Comparison of ENCODE assay signal across 8 mouse cellular contexts in genomic region chr9:79716909-79717835, GRCm38 (mm10). TPM values are rescaled to one million over a fixed set of nuclear protein-coding genes. Genes with fewer than 3 reads are reported as not detected.
DNase-seq lines count a peak whose midpoint lies in the region; ATAC-seq and TF ChIP-seq lines count a peak whose summit lies in the region.

No protein-coding gene starts in this region.

- no peaks in the 10 kb centered on the region for H3K36me3 ChIP-seq in MEL (ENCODE audit: control insufficient read depth in 1 of 2, insufficient read depth in 2 of 2, low read length in 2 of 2)
- no peaks in the 10 kb centered on the region for H3K36me3 ChIP-seq in forebrain, embryonic 16.5 days (ENCODE audit: control insufficient read depth, insufficient read depth)
- H3K36me3 ChIP-seq in lung, embryonic 15.5 days = no peaks in the 10 kb centered on the region

- no peak for TF ChIP-seq EP300 in MEL (IDR thresholded peaks at IDR 0.05; ENCODE audit: low read depth in 1 of 2, low read length in 2 of 2)

- no peak overlapping the region for H3K4me3 ChIP-seq in MEL (ENCODE audit: control insufficient read depth in 1 of 2, insufficient read depth in 1 of 2, low read depth in 2 of 2, low read length in 2 of 2)
- peak overlapping the region; percentile 54 for H3K4me3 ChIP-seq in forebrain, embryonic 16.5 days (replicated peaks; ENCODE audit: low read length)
- H3K4me3 ChIP-seq in lung, embryonic 15.5 days = peak overlapping the region; percentile 59

- peak; percentile 44 for DNase-seq in MEL (ENCODE audit: low read depth, low spot score)
- peak; percentile 77 for DNase-seq in cerebellum, adult 18-20 months
- DNase-seq in heart, postnatal 36 days = peak; percentile 61 to 73
- DNase-seq in layer of hippocampus, adult 9-10 months (ENCODE audit: low spot score) = peak; percentile 58
- DNase-seq in right cerebral cortex, adult 18-20 months = peak; percentile 68
- no peak for DNase-seq in T-cell, adult 2 months (ENCODE audit: low spot score)

- H3K27me3 ChIP-seq in MEL (ENCODE audit: control insufficient read depth in 1 of 2, insufficient read depth in 2 of 2, low read length in 2 of 2) = no peaks in the 10 kb centered on the region
- peaks cover 30% of the 10 kb centered on the region for H3K27me3 ChIP-seq in forebrain, embryonic 16.5 days (replicated peaks; ENCODE audit: control insufficient read depth, insufficient read depth, low read length)
- H3K27me3 ChIP-seq in lung, embryonic 15.5 days = peaks cover 19% of the 10 kb centered on the region

- H3K79me2 ChIP-seq in MEL (ENCODE audit: control insufficient read depth, insufficient read depth, low read length, poor library complexity) = no peaks in the 10 kb centered on the region

- peak; percentile 5 to 76 (median 38); a peak in 4 of 6 replicates for TF ChIP-seq CTCF in MEL (IDR thresholded peaks at IDR 0.05 in 2 of 3, conservative IDR thresholded peaks at IDR 0.05 in 1 of 3; ENCODE audit: control insufficient read depth in 1 of 3, insufficient read depth in 1 of 3, low read depth in 2 of 3, low read length in 3 of 3, poor library complexity in 1 of 3, severe bottlenecking in 1 of 3)

- intact Hi-C loops in heart, postnatal 36 days (cut with DNase I) = loop anchor here (5.0 to 10.0 kb wide), 2 partner anchors 272 to 350 kb away; no protein-coding TSS in a partner anchor

- no peaks in the 10 kb centered on the region for H3K4me1 ChIP-seq in MEL (ENCODE audit: control insufficient read depth in 1 of 2, insufficient read depth in 2 of 2, low read length in 2 of 2)
- H3K4me1 ChIP-seq in forebrain, embryonic 16.5 days (replicated peaks; ENCODE audit: control insufficient read depth, insufficient read depth, low read length) = peaks cover 39% of the 10 kb centered on the region
- H3K4me1 ChIP-seq in lung, embryonic 15.5 days = peaks cover 52% of the 10 kb centered on the region

- WGBS in forebrain, embryonic 16.5 days = 7% methylated on average over 23 of the region's 23 CpGs
- WGBS in lung, embryonic 15.5 days = 8% methylated on average over 23 of the region's 23 CpGs

- no peak overlapping the region for H3K9ac ChIP-seq in MEL (ENCODE audit: control insufficient read depth, low read depth, low read length, poor library complexity, severe bottlenecking)
- H3K9ac ChIP-seq in forebrain, embryonic 16.5 days (replicated peaks; ENCODE audit: low read depth, low read length) = peak overlapping the region; percentile 39; the same call in 1 of the 2 replicates
- H3K9ac ChIP-seq in lung, embryonic 15.5 days = peak overlapping the region; percentile 9; the same call in 1 of the 2 replicates

- H3K9me3 ChIP-seq in MEL (replicated peaks; ENCODE audit: insufficient read depth, low read length) = no peaks in the 10 kb centered on the region
- H3K9me3 ChIP-seq in forebrain, embryonic 16.5 days (ENCODE audit: control insufficient read depth, low read length) = no peaks in the 10 kb centered on the region
- H3K9me3 ChIP-seq in lung, embryonic 15.5 days = no peaks in the 10 kb centered on the region

- no peak for TF ChIP-seq POLR2A in MEL (IDR thresholded peaks at IDR 0.05; ENCODE audit: control insufficient read depth in 1 of 2, insufficient read depth in 1 of 2, low read depth in 1 of 2, low read length in 2 of 2, poor library complexity in 1 of 2)

- H3K4me2 ChIP-seq in forebrain, embryonic 16.5 days (ENCODE audit: low read length) = peak overlapping the region; percentile 93
- H3K4me2 ChIP-seq in lung, embryonic 15.5 days = peak overlapping the region; percentile 96

- TF ChIP-seq RAD21 in MEL (IDR thresholded peaks at IDR 0.05; ENCODE audit: low read depth, low read length) = peak; percentile 75

- ATAC-seq in forebrain, embryonic 16.5 days = peak; percentile 19
- no peak for ATAC-seq in lung, embryonic 15.5 days (ENCODE audit: borderline replicate concordance, extremely low read depth, low FRiP score, low TSS enrichment)

- no peak overlapping the region for H3K27ac ChIP-seq in MEL (ENCODE audit: control insufficient read depth, low read depth, low read length)
- no peak overlapping the region for H3K27ac ChIP-seq in forebrain, embryonic 16.5 days (ENCODE audit: low read length)
- peak overlapping the region; percentile 79 for H3K27ac ChIP-seq in lung, embryonic 15.5 days

TF ChIP-seq in MEL, 35 proteins besides CTCF, POLR2A, EP300 and RAD21:
- TF ChIP-seq GATA1 (IDR thresholded peaks at IDR 0.05; ENCODE audit: low read depth, low read length) (no peak), SMC3 (IDR thresholded peaks at IDR 0.05; ENCODE audit: low read depth, low read length) (peak; percentile 63), ZC3H11A (IDR thresholded peaks at IDR 0.05; ENCODE audit: low read depth, low read length) (peak; percentile 51), KAT2A (conservative IDR thresholded peaks at IDR 0.05; ENCODE audit: low read depth, low read length) (no peak)

RNA-seq across cellular contexts. Expression of gene Col12a1, which starts 1.5 kb away (rescaled TPM):
- total RNA-seq in MEL (2012; rRNA removed) = 0.07 TPM in 1 of 2 replicates, not detected in the other
- under 1 TPM in 1 of 2 experiments, not detected in 1; 0.13 TPM for polyA plus RNA-seq in MEL (2012; ENCODE audit: insufficient read depth in 1 of 2, insufficient read length in 2 of 2, low read depth in 1 of 2, low replicate concordance in 2 of 2, missing spikeins in 1 of 2)
- polyA plus RNA-seq in forebrain, embryonic 16.5 days (2015; fragmentation: Nextera tagmentation; extraction: Ambion mirVana) = 6.8 and 9.5 TPM in 2 replicates
- total RNA-seq in heart, postnatal 36 days (2021) = under 1 TPM; 0.94 to 0.95 TPM
- 16.9 TPM in 2 replicates for polyA plus RNA-seq in lung, embryonic 15.5 days (2015; fragmentation: Nextera tagmentation; extraction: Ambion mirVana)

RNA-seq across cellular contexts. Expression of gene Cox7a2, which starts 42.5 kb away (rescaled TPM):
- total RNA-seq in MEL (2012; rRNA removed) = 393 and 439 TPM in 2 replicates
- polyA plus RNA-seq in MEL (2012; ENCODE audit: insufficient read depth in 1 of 2, insufficient read length in 2 of 2, low read depth in 1 of 2, low replicate concordance in 2 of 2, missing spikeins in 1 of 2) = 100 to 1,000 TPM in 1 of 2 experiments, not detected in 1; 381 TPM
- 656 and 665 TPM in 2 replicates for polyA plus RNA-seq in forebrain, embryonic 16.5 days (2015; fragmentation: Nextera tagmentation; extraction: Ambion mirVana)
- 1,000 to 10,000 TPM; 1,024 to 1,052 TPM for total RNA-seq in heart, postnatal 36 days (2021)
- 634 and 682 TPM in 2 replicates for polyA plus RNA-seq in lung, embryonic 15.5 days (2015; fragmentation: Nextera tagmentation; extraction: Ambion mirVana)

Comparison
In these comparisons a context has a peak if more than half of its experiments do, and no peak if none do; other contexts are left out.
1. H3K4me3 ChIP-seq: peak in forebrain, embryonic 16.5 days (single experiment) and lung, embryonic 15.5 days (single experiment); none in MEL (0 of 2).